ENCODE assay signal across 19 mouse cellular contexts in the genomic region with DNA sequence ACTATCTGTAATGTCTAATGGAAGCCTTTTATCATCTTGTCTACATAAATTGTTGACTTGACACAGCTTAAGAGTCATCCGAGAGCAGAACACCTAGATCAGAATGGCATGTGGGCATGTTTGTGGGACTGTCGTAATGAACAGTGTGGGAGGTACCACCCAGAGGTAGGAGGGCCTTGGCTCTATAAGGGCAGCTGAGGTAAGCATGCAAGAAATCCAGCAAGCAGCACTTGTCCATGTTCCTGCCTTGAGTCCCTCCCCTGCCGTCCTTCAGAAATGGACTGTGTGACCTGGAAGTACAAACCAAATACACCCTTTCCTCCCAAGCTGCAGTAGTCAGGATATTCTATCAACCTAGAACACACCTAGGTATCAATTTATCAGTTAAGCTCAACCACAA. TPM values are rescaled to one million over a fixed set of nuclear protein-coding genes. Genes with fewer than 3 reads are reported as not detected.
DNase-seq lines count a peak whose midpoint lies in the region; ATAC-seq and TF ChIP-seq lines count a peak whose summit lies in the region.
"Had no signal": no experiment of that assay in that cellular context is flagged by ENCODE, and none has a peak within 500 bp of the region (broad histone marks: within the 10 kb centered on the region; RNA-seq: fewer than 3 reads in every experiment).

No protein-coding gene starts in this region.

- TF ChIP-seq CTCF in lung, postnatal 0 days (IDR thresholded peaks at IDR 0.05), result no peak

- no peak for TF ChIP-seq EP300 in lung, postnatal 0 days (IDR thresholded peaks at IDR 0.05)

- H3K27me3 ChIP-seq in lung, postnatal 0 days (replicated peaks; ENCODE audit: insufficient read depth, low read length), result no peaks in the 10 kb centered on the region
- no peaks in the 10 kb centered on the region for H3K27me3 ChIP-seq in embryonic facial prominence, embryonic 10.5 days (replicated peaks; ENCODE audit: low read depth, poor library complexity, severe bottlenecking)
- H3K27me3 ChIP-seq: CH12.LX; embryonic facial prominence, embryonic 12.5 days; embryonic facial prominence, embryonic 15.5 days; forebrain, embryonic 12.5 days; forebrain, embryonic 15.5 days; hindbrain, embryonic 12.5 days; hindbrain, embryonic 15.5 days; Patski had no signal

- no peak overlapping the region for H3K27ac ChIP-seq in lung, postnatal 0 days (ENCODE audit: low read length)
- H3K27ac ChIP-seq in embryonic facial prominence, embryonic 10.5 days (replicated peaks), result no peak overlapping the region
- H3K27ac ChIP-seq: embryonic facial prominence, embryonic 12.5 days; embryonic facial prominence, embryonic 15.5 days; forebrain, embryonic 12.5 days; forebrain, embryonic 15.5 days; heart, adult 2 months; hindbrain, embryonic 12.5 days; hindbrain, embryonic 15.5 days had no signal

- H3K4me1 ChIP-seq in lung, postnatal 0 days (ENCODE audit: insufficient read depth, low read depth, low read length), result 0 out of 2 replicates have a peak, but pooled peaks cover 3% of the 10 kb centered on the region
- peaks cover 17% of the 10 kb centered on the region for H3K4me1 ChIP-seq in embryonic facial prominence, embryonic 10.5 days
- H3K4me1 ChIP-seq: embryonic facial prominence, embryonic 15.5 days; forebrain, embryonic 15.5 days had no signal

- H3K4me2 ChIP-seq in lung, postnatal 0 days (replicated peaks; ENCODE audit: low read depth, low read length), result no peak overlapping the region
- H3K4me2 ChIP-seq: embryonic facial prominence, embryonic 12.5 days; embryonic facial prominence, embryonic 15.5 days; forebrain, embryonic 12.5 days; forebrain, embryonic 15.5 days; heart, embryonic 11.5 days; hindbrain, embryonic 12.5 days; hindbrain, embryonic 15.5 days had no signal

- no peaks in the 10 kb centered on the region for H3K36me3 ChIP-seq in lung, postnatal 0 days (ENCODE audit: insufficient read depth, low read length)
- H3K36me3 ChIP-seq in embryonic facial prominence, embryonic 10.5 days (replicated peaks), result peaks cover 29% of the 10 kb centered on the region
- H3K36me3 ChIP-seq: embryonic facial prominence, embryonic 15.5 days; forebrain, embryonic 15.5 days; hindbrain, embryonic 15.5 days had no signal

- H3K9ac ChIP-seq in lung, postnatal 0 days (replicated peaks; ENCODE audit: low read depth), result no peak overlapping the region
- H3K9ac ChIP-seq: embryonic facial prominence, embryonic 12.5 days; embryonic facial prominence, embryonic 15.5 days; forebrain, embryonic 12.5 days; forebrain, embryonic 15.5 days; hindbrain, embryonic 12.5 days; hindbrain, embryonic 15.5 days had no signal

- peak; percentile 53 for ATAC-seq in lung, postnatal 0 days
- ATAC-seq: forebrain, embryonic 15.5 days had no signal

- DNase-seq in adrenal gland, adult 2 months, result peak; percentile 60
- DNase-seq in adrenal gland, postnatal 10 days, result no peak
- DNase-seq in heart, adult 11 months, result peak; percentile 71
- DNase-seq in heart, adult 9 months (ENCODE audit: low spot score in 2 of 2), result no peak
- DNase-seq in lung, postnatal 0 days (ENCODE audit: low spot score), result peak; percentile 17
- no peak for DNase-seq in lung, postnatal 14 days
- DNase-seq in embryonic facial prominence, embryonic 10.5 days (ENCODE audit: low spot score), result no peak
- DNase-seq: gastrocnemius, postnatal 25 days had no signal

- H3K4me3 ChIP-seq in lung, postnatal 0 days (ENCODE audit: low read depth, low read length), result no peak overlapping the region
- H3K4me3 ChIP-seq in embryonic facial prominence, embryonic 10.5 days, result no peak overlapping the region
- H3K4me3 ChIP-seq: embryonic facial prominence, embryonic 12.5 days; embryonic facial prominence, embryonic 15.5 days; forebrain, embryonic 12.5 days; forebrain, embryonic 15.5 days; heart, adult 2 months; hindbrain, embryonic 12.5 days; hindbrain, embryonic 15.5 days had no signal

- H3K9me3 ChIP-seq in lung, postnatal 0 days (ENCODE audit: low read length), result no peaks in the 10 kb centered on the region
- H3K9me3 ChIP-seq in embryonic facial prominence, embryonic 10.5 days, result no peaks in the 10 kb centered on the region
- H3K9me3 ChIP-seq: embryonic facial prominence, embryonic 12.5 days; embryonic facial prominence, embryonic 15.5 days; forebrain, embryonic 12.5 days; forebrain, embryonic 15.5 days; G1E; hindbrain, embryonic 12.5 days; hindbrain, embryonic 15.5 days had no signal

- WGBS in lung, postnatal 0 days, result 52% methylated on average over 3 of the region's 3 CpGs
- WGBS in embryonic facial prominence, embryonic 10.5 days, result 85% methylated on average over 3 of the region's 3 CpGs

RNA-seq across cellular contexts. Expression of a gene that starts 9.7 kb away (rescaled TPM):
- 10 to 100 TPM; 22.5 to 46.4 TPM for total RNA-seq in adrenal gland, adult 2 months (2021)
- 1.2 and 2.2 TPM in 2 replicates for polyA plus RNA-seq in adrenal gland, adult 2 months (2012; rRNA removed)
- total RNA-seq in adrenal gland, postnatal 10 days (2021), result 10 to 100 TPM; 22.5 to 26.8 TPM
- 6.9 and 7.3 TPM in 2 replicates for polyA plus RNA-seq in lung, postnatal 0 days (2015; fragmentation: Nextera tagmentation; extraction: Ambion mirVana)
- 18.8 and 21.1 TPM in 2 replicates for polyA plus RNA-seq in embryonic facial prominence, embryonic 10.5 days (2016; fragmentation: Nextera tagmentation; extraction: Ambion mirVana)

Comparison
In these comparisons a context has a peak if more than half of its experiments do, and no peak if none do; other contexts are left out.
1. DNase-seq: peak in adrenal gland, adult 2 months (single experiment), heart, adult 11 months (single experiment) and lung, postnatal 0 days (single experiment); none in adrenal gland, postnatal 10 days (single experiment), heart, adult 9 months (0 of 2), lung, postnatal 14 days (single experiment) and embryonic facial prominence, embryonic 10.5 days (single experiment).